Mouse (Mus musculus) CH12.LX (cell line): ENCODE measurements at regions not wholly inside any gene's neighbourhood (a gene's known extent, or its start where the extent isn't known, plus 50 kb on each side); places are given as distances from the start of the nearest gene placed in this dataset.

ENCODE experiments used
- DNase-seq: peaks from one replicate; pipeline ENCODE4 v3.0.0-alpha.2; 2013; ENCODE audit errors: extremely low read depth
- H3K27ac ChIP-seq: 2 replicates; pipeline ENCODE4 v1.5.1; 2012; ENCODE audit warnings: low read depth, mild to moderate bottlenecking, control low read depth, moderate library complexity; ENCODE audit not compliant: insufficient read depth
- H3K27me3 ChIP-seq: replicated peaks from 2 replicates; pipeline ENCODE3; 2012; ENCODE audit warnings: inconsistent platforms
- H3K36me3 ChIP-seq, 2 experiments: replicated peaks in 1 of 2; 2 replicates each; pipeline versions ENCODE3 to v1.6.1; 2012; ENCODE audit warnings: inconsistent platforms in 1 of 2, low read length in 1 of 2, mild to moderate bottlenecking in 1 of 2, mixed read lengths in 1 of 2, moderate library complexity in 1 of 2; ENCODE audit not compliant: control insufficient read depth in 1 of 2, insufficient read depth in 1 of 2
- H3K4me1 ChIP-seq, 2 experiments: 2 replicates each; pipeline ENCODE4 v1.6.1; 2012; ENCODE audit warnings: inconsistent platforms in 1 of 2, moderate library complexity in 1 of 2; ENCODE audit not compliant: insufficient read depth in 2 of 2, control insufficient read depth in 1 of 2
- H3K4me2 ChIP-seq: 2 replicates; pipeline ENCODE4 v1.6.1; 2012; ENCODE audit warnings: low read depth, mild to moderate bottlenecking, control low read depth; ENCODE audit not compliant: poor library complexity, insufficient read depth, severe bottlenecking
- H3K4me3 ChIP-seq, 3 experiments: fragments of 150-350 bp in 1 of 3; sonication (generic) in 1 of 3; replicated peaks in 1 of 3; 2 replicates each; pipeline versions ENCODE3 to v1.5.1; 2011 to 2012; ENCODE audit warnings: low read depth in 2 of 3, low read length in 2 of 3, mild to moderate bottlenecking in 2 of 3, moderate library complexity in 2 of 3, control low read depth in 1 of 3, improper control_type of control experiment in 1 of 3, inconsistent platforms in 1 of 3, mixed read lengths in 1 of 3; ENCODE audit not compliant: poor library complexity in 1 of 3
- H3K79me2 ChIP-seq: replicated peaks from 2 replicates; pipeline ENCODE4 v1.6.1; 2012; ENCODE audit warnings: mild to moderate bottlenecking, moderate library complexity; ENCODE audit not compliant: control insufficient read depth, poor library complexity, insufficient read depth, severe bottlenecking; ENCODE audit errors: extremely low read depth
- H3K9ac ChIP-seq: 2 replicates; pipeline ENCODE4 v1.6.1; 2012; ENCODE audit warnings: low read depth, mild to moderate bottlenecking, control low read depth, moderate library complexity; ENCODE audit not compliant: insufficient read depth
- H3K9me3 ChIP-seq: replicated peaks from 2 replicates; pipeline ENCODE3; 2012; ENCODE audit warnings: low read length, inconsistent platforms, mixed read lengths
- BHLHE40 ChIP-seq: IDR thresholded peaks from 2 replicates; pipeline ENCODE4 v1.6.1; 2011; ENCODE audit warnings: mild to moderate bottlenecking, low read depth, low read length, improper control_type of control experiment
- E2F4 ChIP-seq: IDR thresholded peaks from 2 replicates; pipeline ENCODE4 v1.6.1; 2011; ENCODE audit warnings: low read depth, low read length, improper control_type of control experiment; ENCODE audit not compliant: insufficient replicate concordance
- EP300 ChIP-seq: IDR thresholded peaks from 2 replicates; pipeline ENCODE4 v1.6.1; 2011; ENCODE audit warnings: low read length, improper control_type of control experiment
- HCFC1 ChIP-seq: IDR thresholded peaks from 2 replicates; pipeline ENCODE4 v1.6.1; 2012; ENCODE audit warnings: low read depth, mild to moderate bottlenecking, inconsistent platforms, low read length, improper control_type of control experiment
- IRF4 ChIP-seq: IDR thresholded peaks from 2 replicates; pipeline ENCODE4 v1.6.1; 2014; ENCODE audit warnings: low read depth, mild to moderate bottlenecking, inconsistent platforms, low read length, improper control_type of control experiment
- JUN ChIP-seq: IDR thresholded peaks from 2 replicates; pipeline ENCODE4 v1.6.1; 2011; ENCODE audit warnings: low read depth, mild to moderate bottlenecking, low read length, improper control_type of control experiment, moderate library complexity; ENCODE audit not compliant: insufficient read depth
- KAT2A ChIP-seq: IDR thresholded peaks from 2 replicates; pipeline ENCODE4 v1.6.1; 2012; ENCODE audit warnings: low read length, improper control_type of control experiment, inconsistent platforms; ENCODE audit not compliant: insufficient replicate concordance
- MEF2A ChIP-seq: IDR thresholded peaks from 2 replicates; pipeline ENCODE4 v1.6.1; 2014; ENCODE audit warnings: low read depth, mild to moderate bottlenecking, inconsistent platforms, low read length, improper control_type of control experiment, borderline replicate concordance
- MYC ChIP-seq: IDR thresholded peaks from 2 replicates; pipeline ENCODE4 v1.6.1; 2011; ENCODE audit warnings: low read depth, mild to moderate bottlenecking, improper control_type of control experiment, low read length
- POLR2A ChIP-seq: IDR thresholded peaks from 2 replicates; pipeline ENCODE4 v1.6.1; 2011; ENCODE audit warnings: low read depth, mild to moderate bottlenecking, improper control_type of control experiment, low read length
- RAD21 ChIP-seq: IDR thresholded peaks from 2 replicates; pipeline ENCODE4 v1.6.1; 2011; ENCODE audit warnings: low read depth, mild to moderate bottlenecking, low read length, improper control_type of control experiment, moderate library complexity
- SMC3 ChIP-seq: IDR thresholded peaks from 2 replicates; pipeline ENCODE4 v1.6.1; 2011; ENCODE audit warnings: low read depth, low read length, improper control_type of control experiment
- TBP ChIP-seq: conservative IDR thresholded peaks from 2 replicates; pipeline ENCODE4 v1.6.1; 2011; ENCODE audit warnings: low read depth, low read length, improper control_type of control experiment
- USF1 ChIP-seq: IDR thresholded peaks from 2 replicates; pipeline ENCODE4 v1.6.1; 2014; ENCODE audit warnings: low read depth, mild to moderate bottlenecking, inconsistent platforms, low read length, improper control_type of control experiment
- ZC3H11A ChIP-seq: IDR thresholded peaks from 2 replicates; pipeline ENCODE4 v1.6.1; 2012; ENCODE audit warnings: low read depth, mild to moderate bottlenecking, inconsistent platforms, low read length, improper control_type of control experiment
- ZMIZ1 ChIP-seq: IDR thresholded peaks from 2 replicates; pipeline ENCODE4 v1.6.1; 2012; ENCODE audit warnings: low read depth, mild to moderate bottlenecking, inconsistent platforms, low read length, improper control_type of control experiment
- dilution Hi-C: fragments of 300-500 bp; cut with MboI; formaldehyde crosslinking; loops from 2 replicates; pipeline ENCODE4 v1.14.3; 2020; ENCODE audit warnings: low sequenced_read_pairs; ENCODE audit not compliant: extremely low pct_unique_long_range_greater_than_20kb, extremely low pct_ligation_motif_present
- in situ Hi-C: fragments of 300-500 bp; cut with MboI; formaldehyde crosslinking; loops from 3 replicates; pipeline ENCODE4 v1.14.3; 2019; ENCODE audit warnings: low sequenced_read_pairs, low pct_ligation_motif_present, low pct_unique_long_range_greater_than_20kb, mixed read lengths

DNA sequence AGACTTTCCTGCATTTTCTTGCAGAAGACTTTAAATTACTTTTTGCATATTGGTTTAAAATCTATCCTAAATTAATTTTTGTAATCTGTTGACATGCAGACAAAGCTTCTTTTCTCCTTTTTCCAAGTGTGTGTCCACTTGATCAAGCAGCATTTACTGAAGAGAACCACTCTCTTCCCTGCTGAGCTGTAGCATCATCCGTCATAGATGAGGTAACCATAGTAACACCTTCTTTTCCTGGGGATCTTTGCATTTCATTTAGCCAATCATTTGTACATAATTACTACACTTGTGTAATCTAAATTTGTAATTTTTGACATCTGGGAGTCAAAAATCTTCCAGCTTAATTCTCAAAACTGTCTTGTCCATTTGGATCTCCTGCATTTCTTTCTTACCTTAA lies 53.2 kb upstream of the Dnajc1 start:
- H3K27me3 ChIP-seq, result no peaks in the 10 kb centered on the region
- no peaks in the 10 kb centered on the region for H3K36me3 ChIP-seq
- H3K4me2 ChIP-seq, result no peak overlapping the region
- H3K9me3 ChIP-seq, result no peaks in the 10 kb centered on the region
- DNase-seq, result no peak
- no peaks in the 10 kb centered on the region for H3K79me2 ChIP-seq
- no peak overlapping the region for H3K27ac ChIP-seq
- dilution Hi-C loops (no loop called here), in situ Hi-C loops (no loop called here)
- H3K4me1 ChIP-seq, result peaks cover 3 to 16% of the 10 kb centered on the region in 2 experiments; a peak in 3 of 4 replicates
- TF ChIP-seq SMC3 (no peak), POLR2A (no peak), USF1 (no peak), HCFC1 (no peak), E2F4 (no peak), ZC3H11A (no peak), MEF2A (no peak), JUN (no peak), TBP (no peak), EP300 (no peak), KAT2A (no peak), BHLHE40 (no peak), IRF4 (no peak), MYC (no peak), RAD21 (no peak), ZMIZ1 (no peak)
- H3K4me3 ChIP-seq, result no peak overlapping the region
- no peak overlapping the region for H3K9ac ChIP-seq
